Mouse (Mus musculus): ENCODE measurements around the gene Zfp27.

Gene Zfp27

DNA sequence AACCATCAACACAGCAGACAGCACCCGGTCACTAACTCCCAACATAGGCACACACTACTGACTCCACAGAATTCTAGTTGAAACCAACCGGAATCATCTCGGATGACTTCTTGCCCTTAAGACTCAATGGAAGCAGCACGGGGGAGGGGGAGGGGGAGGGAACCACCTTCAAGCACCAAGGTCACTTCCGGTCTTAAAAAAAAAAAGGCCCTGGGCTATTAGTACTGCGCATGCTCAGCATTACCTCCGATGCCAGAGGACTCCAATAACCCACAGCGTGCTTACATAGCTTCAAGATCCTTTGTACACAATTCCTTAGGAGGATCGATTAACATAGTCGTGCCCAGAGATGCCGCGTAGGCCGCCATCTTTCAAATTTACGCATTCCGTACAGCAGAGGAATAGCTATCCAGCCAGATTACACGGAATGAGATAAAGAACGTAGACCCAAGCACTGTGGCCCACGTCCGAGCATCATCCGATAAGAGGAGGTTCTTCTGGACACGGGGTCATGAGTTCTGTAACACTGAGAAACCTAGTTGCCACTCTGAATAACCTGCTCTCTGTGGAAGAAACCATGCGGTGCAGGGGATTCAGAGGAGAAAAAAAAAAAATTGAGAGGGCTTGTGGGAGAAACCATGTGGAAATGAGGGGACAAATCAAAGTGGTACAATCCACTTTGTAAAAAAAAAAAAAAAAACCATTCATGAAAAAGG is at the start of gene Zfp27:
Gene Zfp27 (minus strand): TSS at position 607 of the 716 bp plus-strand sequence.
- DNase-seq: peak; percentile 38

DNA sequence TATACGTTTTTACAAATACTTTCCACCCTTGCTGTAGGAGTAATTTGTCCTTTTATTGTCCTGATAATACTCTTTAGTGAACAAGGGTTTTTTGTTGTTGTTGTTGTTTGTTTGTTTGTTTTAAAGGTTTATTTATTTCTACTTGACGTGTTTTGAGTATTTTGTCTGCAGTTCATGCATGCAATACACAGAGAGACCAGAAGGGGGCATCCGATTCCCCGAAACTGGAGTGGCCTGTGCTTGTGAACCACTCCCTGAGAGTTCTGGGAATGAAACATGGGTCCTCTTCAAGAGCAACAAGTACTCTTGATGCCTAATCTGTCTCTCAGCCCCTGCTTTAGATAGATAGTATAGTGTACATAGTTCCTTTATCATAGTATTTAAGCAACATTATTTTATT is 48.4 kb upstream of the Zfp27 start:
- DNase-seq: peak; percentile 23

DNA sequence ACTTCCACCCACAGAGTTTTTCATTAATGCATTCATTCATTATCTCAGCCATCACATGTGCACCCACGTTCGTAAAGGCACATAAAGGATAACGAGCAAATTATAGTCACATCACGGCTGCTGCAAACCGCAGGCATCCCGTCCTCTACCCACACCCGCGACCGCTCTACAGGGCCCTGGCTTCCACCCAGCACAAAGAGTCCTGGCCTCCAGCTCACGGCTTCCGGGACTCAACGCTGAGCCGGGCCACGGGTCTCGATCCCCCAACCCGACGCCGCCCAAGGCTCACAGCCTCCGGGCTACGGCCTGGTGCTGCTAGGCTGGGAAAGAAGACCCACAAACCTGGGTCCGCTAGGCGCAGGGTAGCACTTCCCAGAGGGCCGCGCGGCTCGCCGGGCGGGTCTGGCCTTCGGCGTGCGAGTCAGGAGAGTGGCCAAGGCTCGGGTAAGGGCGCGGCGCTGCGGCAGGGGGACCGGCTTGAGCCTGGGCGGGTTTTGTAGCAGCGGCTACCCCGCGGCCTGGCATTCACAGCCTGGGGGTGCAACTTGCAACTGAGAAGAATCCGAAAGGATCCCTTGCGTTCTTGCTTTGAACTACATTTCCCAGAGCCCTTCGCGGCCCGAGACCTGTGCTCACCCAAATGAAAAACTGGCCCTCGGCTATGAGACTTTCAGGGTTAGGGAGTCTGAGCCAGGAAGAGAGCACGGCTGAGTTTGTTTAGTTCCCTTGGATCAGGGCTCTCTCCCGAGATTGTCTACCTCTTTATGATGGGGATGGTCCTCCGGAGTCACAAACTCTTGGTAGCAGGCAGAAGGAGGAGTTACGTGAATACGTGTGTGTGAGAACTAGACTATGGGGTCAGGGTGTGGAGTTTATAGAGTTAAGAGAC is 47.4 kb upstream of the Zfp27 start, which contains the start of gene Zfp74:
Gene Zfp74 (minus strand): TSS at position 577 of the 889 bp plus-strand sequence.
- DNase-seq: peak; percentile 69

DNA sequence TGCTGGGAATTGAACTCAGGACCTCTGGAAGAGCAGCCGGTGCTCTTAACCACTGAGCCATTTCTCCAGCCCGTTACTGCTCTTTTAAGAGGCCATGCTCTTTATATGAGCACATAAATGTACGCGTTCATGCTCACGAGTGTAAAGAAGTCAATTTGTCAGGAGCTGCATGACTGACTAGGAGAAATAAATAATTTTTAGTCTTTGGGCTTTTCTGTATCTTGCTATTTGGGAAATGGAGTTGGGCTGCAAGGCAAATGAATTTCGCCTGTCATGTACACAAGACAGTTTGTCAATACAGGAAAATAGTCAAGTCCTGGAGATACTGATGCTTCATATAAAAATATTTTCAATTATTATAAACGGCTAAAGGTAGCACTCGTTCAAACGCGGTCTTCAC is 46.7 kb upstream of the Zfp27 start:
- no peak for DNase-seq

DNA sequence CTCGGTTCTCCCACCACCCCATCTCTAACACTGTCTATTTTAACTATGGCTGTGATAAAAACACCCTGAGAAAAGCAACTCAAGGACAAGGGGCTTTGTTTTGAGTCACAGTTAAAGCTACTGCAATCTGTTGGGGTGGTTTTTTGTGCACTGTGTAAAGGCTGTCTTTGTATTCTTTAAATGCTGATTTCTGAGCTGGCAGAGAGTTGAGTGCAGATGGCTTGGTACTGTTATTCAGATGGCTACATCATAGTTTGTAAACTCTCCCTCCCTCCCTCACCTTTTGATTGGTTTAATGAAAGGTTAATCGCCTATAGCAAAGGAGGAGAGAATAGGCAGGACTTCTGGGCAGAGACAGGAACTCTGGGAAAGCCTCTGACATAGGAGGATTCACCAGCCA is 37.8 kb upstream of the Zfp27 start:
- no peak for DNase-seq

DNA sequence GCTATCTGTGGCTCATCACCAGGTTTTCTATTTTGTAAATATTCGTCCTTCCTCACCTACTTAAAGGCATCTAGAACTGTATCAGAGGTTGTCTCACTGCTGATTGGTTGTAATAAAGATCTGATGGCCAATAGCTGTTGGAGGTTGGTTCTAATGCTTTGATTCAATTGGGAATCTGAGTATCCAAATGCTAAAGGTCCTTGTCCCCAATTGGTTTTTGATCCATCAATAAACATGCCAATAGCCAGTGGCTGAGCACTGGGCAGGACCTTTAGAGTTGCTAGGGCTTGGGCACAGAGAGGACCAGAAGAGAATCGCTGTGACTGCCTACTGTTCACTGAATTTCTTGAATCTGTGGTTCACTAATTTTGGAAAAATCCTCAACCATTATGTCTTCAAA is 37.3 kb upstream of the Zfp27 start:
- no peak for DNase-seq

DNA sequence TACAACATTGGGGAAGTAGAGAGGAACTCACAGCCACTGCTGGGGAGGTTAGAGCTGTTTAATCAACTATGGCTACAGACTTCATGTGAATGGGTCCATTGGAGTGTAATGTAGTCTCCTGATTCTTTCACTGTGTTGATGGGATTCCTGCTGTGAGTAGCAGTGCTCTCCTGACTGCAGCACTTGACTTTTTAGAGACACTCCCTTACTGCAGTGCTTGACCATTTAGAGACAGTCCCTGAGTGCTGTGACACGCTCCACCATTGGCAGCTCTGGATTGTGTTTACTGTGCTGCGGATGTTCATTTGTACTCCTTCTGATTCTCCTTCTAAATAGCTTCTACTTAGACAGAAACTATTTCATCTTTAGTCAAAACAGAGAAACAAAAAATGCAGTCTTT is 36.4 kb upstream of the Zfp27 start:
- DNase-seq: no peak

DNA sequence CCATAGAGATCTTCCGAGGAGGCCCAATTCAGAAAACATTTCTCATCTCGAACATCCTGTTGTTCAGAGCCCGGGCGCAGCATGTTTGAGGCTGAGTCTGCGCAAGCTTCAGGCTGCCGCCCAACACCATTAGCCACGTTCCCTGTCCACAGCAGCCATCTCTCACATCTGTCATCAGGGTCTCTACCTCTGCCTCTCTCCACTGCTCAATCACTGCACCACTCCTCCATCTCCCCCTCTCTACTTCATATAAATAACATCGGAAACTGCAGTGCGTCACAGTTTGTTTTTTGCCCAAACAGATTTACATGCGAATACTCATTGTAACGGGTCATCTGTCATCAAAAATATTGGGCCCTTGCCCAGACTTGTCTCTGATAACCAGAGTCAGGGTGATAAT is 34.7 kb upstream of the Zfp27 start:
- no peak for DNase-seq

DNA sequence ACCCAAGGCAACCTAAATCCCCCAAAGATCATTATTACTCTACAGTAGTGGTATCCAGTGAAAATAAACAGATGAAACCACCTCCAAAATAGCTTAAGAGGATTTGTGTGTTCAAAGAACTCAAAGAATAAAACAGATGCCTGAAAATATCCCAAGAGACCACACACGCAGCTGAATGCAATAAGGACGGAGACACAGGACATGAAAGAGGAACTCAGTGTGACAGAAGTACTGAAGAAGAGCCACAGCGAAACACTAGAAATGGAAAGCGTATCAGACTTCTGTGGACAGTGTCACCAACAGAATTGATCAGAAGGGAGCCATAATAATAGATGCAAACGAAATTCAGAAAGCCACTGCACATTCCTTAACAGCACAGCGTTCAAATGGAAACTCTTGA is 32.5 kb upstream of the Zfp27 start:
- no peak for DNase-seq

DNA sequence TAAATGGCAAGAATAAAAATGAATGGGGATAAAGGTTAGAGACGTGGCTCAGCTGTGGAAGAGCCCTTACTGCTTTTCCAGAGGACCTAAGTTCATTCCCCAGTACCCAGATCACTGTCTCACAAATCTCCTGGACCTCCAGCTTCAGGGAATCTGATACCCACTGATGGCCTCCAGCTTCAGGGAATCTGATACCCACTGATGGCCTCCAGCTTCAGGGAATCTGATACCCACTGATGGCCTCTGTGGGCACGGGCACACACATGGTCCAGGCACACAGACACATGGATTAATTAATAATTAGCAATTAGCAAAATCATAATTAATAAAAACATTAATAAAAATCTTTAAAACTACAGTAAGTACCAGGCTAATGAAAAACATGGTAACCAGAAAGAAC is 16.4 kb upstream of the Zfp27 start:
- no peak for DNase-seq

DNA sequence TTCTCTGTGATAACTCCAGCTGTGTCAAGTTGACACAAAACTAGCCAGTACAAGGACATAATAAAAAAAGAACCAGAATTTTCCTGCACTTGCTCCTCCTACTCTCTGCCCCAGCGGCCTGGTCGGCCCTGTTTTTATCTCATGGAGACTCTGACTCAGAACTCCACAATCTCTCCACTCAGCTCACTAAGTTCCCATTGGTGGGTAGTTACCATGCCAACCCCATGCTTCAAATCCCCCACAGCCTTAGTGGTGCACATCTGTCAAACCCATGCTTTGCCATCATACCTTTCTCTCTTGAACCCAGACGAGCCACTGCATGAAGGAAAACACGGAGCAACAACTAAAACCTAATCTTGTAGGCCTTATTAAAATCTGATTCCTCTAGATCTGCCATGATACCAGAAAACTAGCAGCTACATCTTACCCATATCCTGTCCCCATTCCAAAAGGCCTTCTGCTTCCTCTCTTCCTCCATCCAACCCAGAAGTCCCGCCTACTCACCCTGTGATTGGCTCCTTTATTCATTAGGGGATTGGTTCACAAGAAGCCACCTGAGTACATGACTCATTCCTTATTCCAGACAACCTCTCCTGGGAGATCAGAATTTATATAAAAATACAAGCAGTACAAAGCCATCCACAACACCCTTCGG is 15.2 kb upstream of the Zfp27 start:
- DNase-seq: no peak

DNA sequence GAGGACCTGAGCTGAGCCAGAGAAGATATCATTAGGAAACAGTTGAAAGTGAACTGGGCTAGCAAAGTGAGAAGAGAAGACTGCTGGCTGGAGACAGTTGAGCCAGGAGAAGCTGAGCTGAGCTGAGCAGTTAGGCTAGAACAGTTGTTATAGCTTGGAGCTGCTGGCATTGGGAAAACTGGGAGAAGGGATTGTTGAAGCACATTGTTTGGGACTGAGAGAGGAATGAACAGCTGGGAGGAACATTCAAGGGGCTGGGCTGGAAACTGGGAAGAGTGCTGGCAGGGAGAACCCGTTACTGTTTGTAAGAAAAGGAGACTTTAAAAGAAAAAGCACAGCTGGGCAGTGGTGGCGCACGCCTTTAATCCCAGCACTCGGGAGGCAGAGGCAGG is 11.7 kb upstream of the Zfp27 start:
- no peak for DNase-seq

DNA sequence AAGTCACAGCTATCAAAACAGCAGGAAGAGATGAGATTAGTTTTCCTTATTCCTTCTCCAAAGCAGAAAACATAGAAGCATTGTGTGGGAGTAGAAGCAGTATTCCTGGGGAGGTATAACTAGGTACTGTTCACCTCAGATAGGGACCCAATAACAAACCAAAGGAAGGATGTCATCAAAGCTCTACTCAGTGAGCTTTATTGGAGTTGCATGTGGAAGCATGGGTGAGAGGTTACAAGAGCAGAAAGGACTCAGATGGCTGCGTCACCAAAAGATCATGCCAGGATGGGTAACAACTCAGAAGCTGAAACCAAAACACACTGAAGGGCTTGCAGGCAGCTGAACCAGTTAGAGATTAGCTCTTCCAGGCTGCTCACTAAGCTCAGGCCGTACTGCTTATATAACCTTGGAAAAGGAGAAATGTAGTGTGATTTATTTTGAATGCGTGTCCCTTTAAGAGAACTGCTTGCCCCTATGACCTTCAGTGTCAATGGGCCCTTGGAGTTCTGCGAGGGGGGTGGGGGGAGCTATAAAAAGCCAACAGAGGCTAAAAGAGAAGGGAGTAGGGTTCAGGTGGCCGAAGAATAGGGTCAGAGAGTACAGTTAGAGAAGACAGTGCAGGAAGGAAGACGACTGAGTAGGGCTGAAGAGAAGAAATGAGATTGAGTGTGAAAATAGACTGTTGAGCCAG is 11.1 kb upstream of the Zfp27 start:
- DNase-seq: no peak

DNA sequence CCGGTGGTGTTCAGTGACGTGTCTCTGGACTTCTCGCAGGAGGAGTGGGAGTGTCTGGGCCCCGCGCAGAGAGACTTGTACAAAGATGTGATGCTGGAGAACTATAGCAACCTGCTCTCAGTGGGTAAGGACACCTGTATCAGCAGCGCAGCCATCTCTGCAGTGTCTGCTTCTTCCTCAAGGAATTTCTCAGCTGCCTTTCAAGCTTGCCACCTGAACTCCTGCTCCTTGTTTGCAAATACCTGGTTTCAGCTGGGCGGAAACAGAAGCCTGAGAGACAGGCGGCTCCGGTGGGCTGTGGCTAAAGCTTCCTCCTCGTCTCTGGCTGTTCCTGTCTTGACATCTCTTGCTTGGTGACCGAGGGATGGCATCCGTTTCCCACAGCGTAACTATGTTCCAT is 5.8 kb upstream of the Zfp27 start:
- DNase-seq: no peak

DNA sequence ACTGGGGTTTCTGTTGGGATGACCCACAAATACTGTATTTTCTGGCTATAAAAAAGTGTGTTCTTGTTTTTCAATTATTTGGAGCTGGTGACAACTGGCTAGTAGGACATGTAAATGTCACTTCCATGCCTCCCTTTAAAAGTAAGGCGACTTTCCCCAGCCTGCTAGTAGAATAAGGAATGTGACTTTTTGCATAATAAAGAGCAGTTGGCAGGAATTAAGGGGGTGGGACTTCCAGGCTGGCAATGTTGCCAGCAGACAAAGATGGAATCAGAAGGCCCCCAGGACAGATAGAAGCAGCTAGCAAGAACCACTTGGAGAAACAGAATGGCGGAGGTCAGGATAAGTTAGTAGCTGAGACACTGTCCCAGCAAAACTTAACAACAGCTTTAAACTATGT is 3.9 kb upstream of the Zfp27 start:
- DNase-seq: no peak

DNA sequence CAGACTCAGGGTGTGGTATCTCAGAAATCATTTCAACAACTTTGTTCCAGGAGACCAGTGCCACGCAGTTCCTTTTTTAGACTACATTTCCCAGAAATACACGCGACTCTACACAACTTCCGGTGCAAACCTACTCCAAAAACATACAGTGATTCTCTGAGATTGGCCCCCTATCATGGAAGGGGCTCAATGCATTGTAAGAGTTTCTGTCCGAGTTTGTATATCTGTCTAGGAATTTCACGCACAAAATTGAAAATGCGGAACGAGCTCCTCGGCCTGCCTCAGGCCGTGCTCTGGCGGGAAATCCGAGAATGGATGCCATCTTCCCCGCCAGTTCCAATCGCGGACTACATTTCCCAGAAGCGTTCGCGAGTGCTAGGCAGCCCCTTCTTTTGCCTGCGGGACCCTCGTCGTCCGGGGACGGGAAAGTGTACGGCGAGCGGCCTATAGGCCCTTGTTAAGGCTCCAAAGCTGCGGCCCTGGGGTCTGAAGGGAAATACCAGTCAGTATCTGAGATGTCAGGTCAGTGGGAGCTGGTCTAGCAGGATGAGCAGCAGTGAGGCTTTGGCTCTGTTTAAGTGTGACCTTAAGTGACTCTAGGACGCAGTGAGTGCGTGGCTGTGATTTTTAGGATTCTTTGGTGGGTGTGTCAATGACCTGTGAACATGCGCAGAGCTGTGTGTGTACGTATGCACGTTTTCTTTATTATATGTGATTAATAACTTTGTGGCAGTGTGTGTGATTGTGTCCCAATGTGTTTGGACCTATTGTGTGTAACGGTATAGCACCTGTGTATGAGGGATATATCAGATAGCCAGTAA is 2.0 kb upstream of the Zfp27 start, which contains the start of gene Zfp383:
Gene Zfp383 (plus strand): TSS at position 94 of the 821 bp plus-strand sequence.
- peak; percentile 73 for DNase-seq

DNA sequence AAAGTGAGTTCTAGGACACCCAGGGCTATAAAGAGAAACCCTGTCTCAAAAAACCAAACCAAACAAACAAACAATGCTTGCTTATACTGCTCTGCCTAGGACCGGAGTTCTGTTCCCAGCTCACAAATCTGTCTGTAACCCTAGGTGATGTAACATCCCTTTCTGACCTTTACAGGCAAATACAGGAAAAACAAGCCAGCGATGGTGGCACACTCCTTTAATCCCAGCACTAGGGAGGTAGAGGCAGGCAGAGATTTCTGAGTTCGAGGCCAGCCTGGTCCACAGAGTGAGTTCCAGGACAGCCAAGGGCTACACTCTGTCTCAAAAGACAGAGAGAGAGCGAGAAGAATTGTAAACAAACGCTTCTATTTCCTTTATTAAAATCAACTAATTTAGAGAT is 834 bp upstream of the Zfp27 start:
- no peak for DNase-seq

DNA sequence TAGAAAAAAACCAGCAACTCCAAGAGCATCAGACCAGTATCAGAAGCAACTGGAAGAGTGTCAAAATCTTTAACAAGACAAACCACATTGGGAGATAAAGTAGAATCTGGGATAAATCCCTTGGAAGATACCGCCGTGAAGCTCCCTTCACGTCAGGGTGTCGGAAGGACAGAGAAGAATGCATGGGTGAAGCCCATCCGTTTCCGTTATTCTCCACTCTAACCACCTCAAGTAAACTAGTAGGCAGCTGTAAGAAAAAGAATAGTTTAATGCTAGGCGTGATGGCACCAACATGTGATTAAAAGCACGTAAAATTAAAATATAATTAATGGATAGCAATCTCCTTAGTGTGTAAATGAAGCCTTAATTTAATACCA is 298 bp upstream of the Zfp27 start:
- DNase-seq: no peak

DNA sequence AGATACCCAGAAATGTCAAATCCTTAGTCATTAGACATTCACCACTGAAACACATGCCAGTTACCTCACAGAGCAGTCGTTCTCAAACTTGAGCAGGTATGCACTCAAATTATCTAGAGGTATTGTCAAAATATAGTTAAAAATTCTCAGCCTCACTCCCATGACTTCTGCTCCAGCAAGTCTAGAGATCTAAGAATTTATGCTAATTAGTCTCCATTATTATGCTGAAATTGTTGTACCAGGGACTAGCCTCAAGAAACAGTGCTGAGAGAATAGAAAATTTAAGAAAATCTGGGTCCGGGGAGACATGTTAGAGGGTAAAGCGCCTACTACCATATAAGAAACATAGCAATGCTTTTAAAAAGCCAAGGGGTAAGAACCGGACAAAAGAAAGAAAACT is 2.3 kb downstream of the Zfp27 start:
- DNase-seq: no peak

DNA sequence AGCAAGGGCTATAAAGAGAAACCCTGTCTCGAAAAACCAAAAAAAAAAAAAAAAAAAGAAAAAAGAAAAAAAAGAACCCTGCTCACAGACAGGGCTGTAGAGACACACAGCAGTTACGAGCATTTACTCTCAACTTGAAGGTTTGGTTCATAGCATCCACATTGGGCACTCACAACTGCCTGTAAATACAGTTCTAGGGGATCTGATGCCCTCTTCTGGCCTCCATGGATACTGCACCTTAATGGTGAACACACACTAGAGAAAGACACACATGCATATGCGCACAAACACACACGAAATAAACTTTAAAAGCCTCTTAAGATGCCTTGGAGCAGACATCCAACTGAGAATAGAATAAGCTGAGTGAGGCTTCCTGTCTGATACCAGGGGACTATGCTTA is 8.0 kb downstream of the Zfp27 start:
- DNase-seq: no peak

DNA sequence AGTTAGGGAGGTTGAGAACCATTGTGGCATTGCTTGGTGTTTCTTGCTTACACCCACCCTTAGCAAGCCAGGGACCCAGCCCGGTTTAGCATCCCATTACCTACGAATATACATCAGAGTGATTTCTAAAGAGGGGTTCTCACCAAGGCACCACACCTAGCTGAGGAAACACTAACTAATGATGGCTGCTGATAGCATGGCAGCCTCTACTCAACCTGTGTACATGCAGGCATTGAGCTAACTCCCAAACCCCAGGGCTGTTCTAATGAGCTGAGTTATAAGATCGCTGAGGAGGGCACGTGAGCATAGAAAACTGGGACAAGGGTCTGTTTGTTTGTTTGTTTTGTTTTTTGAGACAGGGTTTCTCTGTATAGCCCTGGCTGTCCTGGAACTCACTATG is 13.6 kb downstream of the Zfp27 start:
- DNase-seq: no peak

DNA sequence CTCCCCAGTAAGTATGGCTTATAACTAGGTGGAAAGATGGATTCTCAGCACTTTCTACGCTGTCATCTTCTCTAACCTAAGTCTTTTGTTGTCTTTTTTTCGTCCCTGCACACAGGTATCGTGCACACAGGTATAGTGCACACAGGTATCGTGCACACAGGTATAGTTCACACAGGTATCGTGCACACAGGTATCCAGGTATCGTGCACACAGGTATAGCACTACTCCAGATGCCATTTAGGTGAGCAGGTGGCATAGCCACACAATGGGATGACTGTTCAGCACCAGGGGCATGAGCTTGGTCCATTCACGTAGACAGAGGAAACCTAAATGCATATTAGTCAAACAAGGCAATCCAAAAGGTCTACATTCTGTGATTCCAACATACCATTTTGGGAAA is 15.9 kb downstream of the Zfp27 start:
- no peak for DNase-seq

Measured in right cerebral cortex, postnatal 14 days (tissue).